ENCODE assay signal across 19 mouse cellular contexts in genomic region chr16:43586859-43587429, GRCm38 (mm10).
"Had no signal": no experiment of that assay in that cellular context is flagged by ENCODE, and none has a peak within 500 bp of the region (broad histone marks: within the 10 kb centered on the region; RNA-seq: fewer than 3 reads in every experiment).

No protein-coding gene starts in this region.

- DNase-seq: kidney, adult 2 months; kidney, postnatal 25 days; liver; lung, adult 18-20 months; lung, postnatal 10 days; lung, postnatal 36 days; retina, postnatal 1 day; thymus, adult 18-20 months; thymus, postnatal 36 days had no signal

- H3K4me1 ChIP-seq: liver, embryonic 12.5 days; liver, embryonic 15.5 days had no signal

- ATAC-seq: liver, embryonic 12.5 days; midbrain, embryonic 15.5 days had no signal

- H3K9me3 ChIP-seq: limb, embryonic 10.5 days; limb, embryonic 13.5 days; liver, embryonic 12.5 days; liver, embryonic 15.5 days; lung, embryonic 15.5 days; midbrain, embryonic 12.5 days; midbrain, embryonic 15.5 days; neural tube, embryonic 13.5 days had no signal

- H3K4me2 ChIP-seq: limb, embryonic 13.5 days; liver, embryonic 12.5 days; liver, embryonic 15.5 days; lung, embryonic 15.5 days; midbrain, embryonic 12.5 days; midbrain, embryonic 15.5 days; neural tube, embryonic 13.5 days had no signal

- H3K27me3 ChIP-seq: limb, embryonic 13.5 days; liver, embryonic 12.5 days; liver, embryonic 15.5 days; lung, embryonic 15.5 days; midbrain, embryonic 12.5 days; midbrain, embryonic 15.5 days; neural tube, embryonic 13.5 days had no signal

- H3K36me3 ChIP-seq: limb, embryonic 10.5 days; limb, embryonic 13.5 days; liver, embryonic 12.5 days; liver, embryonic 15.5 days; lung, embryonic 15.5 days; midbrain, embryonic 15.5 days had no signal

- H3K4me3 ChIP-seq: limb, embryonic 10.5 days; limb, embryonic 13.5 days; liver, embryonic 12.5 days; liver, embryonic 15.5 days; lung, embryonic 15.5 days; midbrain, embryonic 12.5 days; midbrain, embryonic 15.5 days; myocyte; neural tube, embryonic 13.5 days had no signal

- H3K9ac ChIP-seq: limb, embryonic 13.5 days; liver, embryonic 12.5 days; liver, embryonic 15.5 days; lung, embryonic 15.5 days; midbrain, embryonic 12.5 days; midbrain, embryonic 15.5 days; neural tube, embryonic 13.5 days had no signal

- H3K27ac ChIP-seq: kidney, postnatal 0 days; limb, embryonic 10.5 days; limb, embryonic 13.5 days; liver, embryonic 12.5 days; liver, embryonic 15.5 days; lung, embryonic 15.5 days; midbrain, embryonic 12.5 days; midbrain, embryonic 15.5 days; neural tube, embryonic 13.5 days had no signal
